ENCODE assay signal across 8 mouse cellular contexts in genomic region chr11:76671871-76672475, GRCm38 (mm10). TPM values are rescaled to one million over a fixed set of nuclear protein-coding genes. Genes with fewer than 3 reads are reported as not detected.
DNase-seq lines count a peak whose midpoint lies in the region; ATAC-seq and TF ChIP-seq lines count a peak whose summit lies in the region.

TSS of gene Bhlha9 (plus strand) at chr11:76672470.

- no peak within 1 kb of the TSS for H3K27ac ChIP-seq in heart, embryonic 14.5 days (replicated peaks in 1 of 2; ENCODE audit: control insufficient read depth in 1 of 2, insufficient read depth in 1 of 2, low read depth in 2 of 2, low read length in 2 of 2)
- no peak within 1 kb of the TSS for H3K27ac ChIP-seq in heart, adult 2 months
- H3K27ac ChIP-seq in forebrain, embryonic 10.5 days, result no peak within 1 kb of the TSS
- no peak within 1 kb of the TSS for H3K27ac ChIP-seq in limb, embryonic 15.5 days

- no peak for DNase-seq in heart, adult 2 months
- DNase-seq in G1E (ENCODE audit: low spot score), result no peak
- DNase-seq in forebrain, embryonic 10.5 days (ENCODE audit: extremely low spot score, low spot score), result no peak
- no peak for DNase-seq in right cerebral cortex, postnatal 14 days
- no peak for DNase-seq in ovary, postnatal 14 days (ENCODE audit: low spot score)
- DNase-seq in kidney, postnatal 14 days, result no peak

- H3K36me3 ChIP-seq in heart, embryonic 14.5 days (ENCODE audit: control insufficient read depth, insufficient read depth, low read length), result no peaks in the 10 kb centered on the region
- no peaks in the 10 kb centered on the region for H3K36me3 ChIP-seq in heart, adult 2 months (ENCODE audit: control insufficient read depth, insufficient read depth, low read length)
- no peaks in the 10 kb centered on the region for H3K36me3 ChIP-seq in G1E (replicated peaks)
- H3K36me3 ChIP-seq in forebrain, embryonic 10.5 days (replicated peaks), result no peaks in the 10 kb centered on the region
- no peaks in the 10 kb centered on the region for H3K36me3 ChIP-seq in limb, embryonic 15.5 days

- no peak for TF ChIP-seq EP300 in heart, adult 2 months (IDR thresholded peaks at IDR 0.05; ENCODE audit: insufficient read depth, low read depth, low read length)

- peak within 1 kb of the TSS; percentile 26 to 33 for H3K4me3 ChIP-seq in heart, embryonic 14.5 days (ENCODE audit: control insufficient read depth in 1 of 2, insufficient read depth in 1 of 2, low read depth in 1 of 2, low read length in 2 of 2)
- H3K4me3 ChIP-seq in heart, adult 2 months, result no peak within 1 kb of the TSS
- H3K4me3 ChIP-seq in G1E (ENCODE audit: low read depth, low read length), result 0 out of 2 replicates have a peak within 1 kb of the TSS, but pooled peaks have one; percentile 2
- H3K4me3 ChIP-seq in forebrain, embryonic 10.5 days, result peak within 1 kb of the TSS; percentile 49
- peak within 1 kb of the TSS; percentile 38 for H3K4me3 ChIP-seq in limb, embryonic 15.5 days

- no peak for TF ChIP-seq POLR2A in heart, adult 2 months (IDR thresholded peaks at IDR 0.05; ENCODE audit: insufficient read depth, low read depth, low read length)

- H3K4me2 ChIP-seq in heart, embryonic 14.5 days (ENCODE audit: low read length), result peak within 1 kb of the TSS; percentile 61
- peak within 1 kb of the TSS; percentile 82 for H3K4me2 ChIP-seq in limb, embryonic 15.5 days

- peaks cover 88% of the 10 kb centered on the region for H3K27me3 ChIP-seq in heart, embryonic 14.5 days (ENCODE audit: control insufficient read depth, insufficient read depth, low read length)
- H3K27me3 ChIP-seq in heart, adult 2 months (ENCODE audit: control insufficient read depth, insufficient read depth, low read length), result peaks cover 9% of the 10 kb centered on the region; the same call in 1 of the 2 replicates
- peaks cover 24% of the 10 kb centered on the region for H3K27me3 ChIP-seq in G1E (ENCODE audit: insufficient read depth, low read length)
- H3K27me3 ChIP-seq in forebrain, embryonic 10.5 days (ENCODE audit: poor library complexity, severe bottlenecking), result peaks cover 97% of the 10 kb centered on the region
- H3K27me3 ChIP-seq in limb, embryonic 15.5 days, result peaks cover 74% of the 10 kb centered on the region

- peak within 1 kb of the TSS; percentile 27; the same call in 1 of the 2 replicates for H3K9ac ChIP-seq in heart, embryonic 14.5 days (ENCODE audit: low read length)
- no peak within 1 kb of the TSS for H3K9ac ChIP-seq in heart, adult 2 months (ENCODE audit: low read depth, low read length)
- H3K9ac ChIP-seq in limb, embryonic 15.5 days, result peak within 1 kb of the TSS; percentile 37

- peaks cover 0 to 8% of the 10 kb centered on the region in 2 experiments; a peak in 1 of 4 replicates for H3K4me1 ChIP-seq in heart, embryonic 14.5 days (ENCODE audit: control insufficient read depth in 2 of 2, insufficient read depth in 2 of 2, low read length in 2 of 2)
- no peaks in the 10 kb centered on the region for H3K4me1 ChIP-seq in heart, adult 2 months (ENCODE audit: control insufficient read depth, insufficient read depth, low read length)
- H3K4me1 ChIP-seq in G1E (ENCODE audit: insufficient read depth, low read depth, low read length), result peaks cover 5% of the 10 kb centered on the region; the same call in 1 of the 2 replicates
- peaks cover 17% of the 10 kb centered on the region for H3K4me1 ChIP-seq in forebrain, embryonic 10.5 days
- peaks cover 18% of the 10 kb centered on the region for H3K4me1 ChIP-seq in limb, embryonic 15.5 days

- no peak for TF ChIP-seq CTCF in heart, adult 2 months (IDR thresholded peaks at IDR 0.05)
- TF ChIP-seq CTCF in G1E (IDR thresholded peaks at IDR 0.05; ENCODE audit: low read depth, low read length), result no peak

- WGBS in heart, embryonic 14.5 days, result 51% methylated on average over 15 of the region's 15 CpGs
- WGBS in heart, adult 2 months, result 65% methylated on average over 15 of the region's 15 CpGs
- WGBS in forebrain, embryonic 10.5 days, result 56% methylated on average over 15 of the region's 15 CpGs
- WGBS in limb, embryonic 15.5 days, result 49% methylated on average over 15 of the region's 15 CpGs

- intact Hi-C loops in heart, adult 2 months (cut with DNase I), result loop anchor here (10.0 kb wide), 1 partner anchor 423 kb away; no protein-coding TSS in a partner anchor

- H3K79me2 ChIP-seq in heart, adult 2 months (replicated peaks; ENCODE audit: control insufficient read depth, insufficient read depth, low read length), result no peaks in the 10 kb centered on the region

- H3K9me3 ChIP-seq in heart, embryonic 14.5 days (ENCODE audit: control insufficient read depth, low read length), result no peaks in the 10 kb centered on the region
- no peaks in the 10 kb centered on the region for H3K9me3 ChIP-seq in G1E (replicated peaks)
- no peaks in the 10 kb centered on the region for H3K9me3 ChIP-seq in forebrain, embryonic 10.5 days
- H3K9me3 ChIP-seq in limb, embryonic 15.5 days, result no peaks in the 10 kb centered on the region

- no peak for ATAC-seq in heart, embryonic 14.5 days (ENCODE audit: insufficient number of reproducible peaks, insufficient read depth, low FRiP score, low read depth)
- ATAC-seq in G1E (ENCODE audit: extremely low read depth, insufficient number of reproducible peaks, low FRiP score, poor library complexity, severe bottlenecking), result no peak
- ATAC-seq in limb, embryonic 15.5 days (ENCODE audit: insufficient number of reproducible peaks, low FRiP score, low TSS enrichment, low read depth), result no peak

RNA-seq across cellular contexts. Expression of gene Bhlha9, which starts in this region (rescaled TPM):
- polyA plus RNA-seq in heart, embryonic 14.5 days (2014; fragmentation: Nextera tagmentation; extraction: Ambion mirVana), result not detected in 2 replicates
- total RNA-seq in heart, adult 2 months (2021), result not detected
- not detected in 2 replicates for polyA plus RNA-seq in heart, adult 2 months (2012; rRNA removed)
- total RNA-seq in G1E (2014; fragmentation: Nextera tagmentation), result not detected in 2 replicates
- total RNA-seq in G1E (2017), result not detected in 2 replicates
- not detected in 2 replicates for polyA plus RNA-seq in G1E (2012)
- not detected in 2 replicates for polyA plus RNA-seq in forebrain, embryonic 10.5 days (2016; fragmentation: Nextera tagmentation; extraction: Ambion mirVana)
- 3.2 and 3.3 TPM in 2 replicates for polyA plus RNA-seq in limb, embryonic 15.5 days (2015; fragmentation: Nextera tagmentation; extraction: Ambion mirVana)
